Mouse (Mus musculus): ENCODE results near the gene Rasgrp3. TPM values are rescaled to one million over a fixed set of nuclear protein-coding genes. Genes with fewer than 3 reads are reported as not detected.
A peak's percentile ranks its signal among the peaks of the same experiment; 100 is the strongest.

The Rasgrp3 gene
- polyA plus RNA-seq, 1 experiment from 2014 or later = 5.3 TPM

DNA sequence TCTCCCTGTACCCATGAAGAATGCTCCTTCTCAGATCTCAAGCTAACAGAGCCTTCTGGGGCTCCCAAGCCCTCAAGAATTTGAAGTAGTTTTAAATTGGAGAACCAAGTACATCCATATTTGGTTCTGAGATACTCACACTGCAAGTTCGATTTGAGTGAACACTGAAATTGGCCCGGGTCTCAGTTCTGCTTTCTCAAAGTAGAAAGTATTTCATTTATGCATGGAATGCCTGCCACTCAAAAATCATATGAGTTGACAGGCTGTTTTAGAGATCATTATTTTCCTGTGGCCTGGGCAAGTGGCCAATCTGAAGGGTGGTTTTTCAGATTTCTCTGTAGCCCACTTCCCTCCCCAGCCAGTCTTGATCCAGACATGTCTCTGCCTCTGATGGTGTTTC is 36.7 kb downstream of the Rasgrp3 start:
- H3K4me1 ChIP-seq (ENCODE audit: control insufficient read depth, insufficient read depth, low read length) = no peaks in the 10 kb centered on the region
- H3K27me3 ChIP-seq (replicated peaks; ENCODE audit: control insufficient read depth, insufficient read depth, low read length) = no peaks in the 10 kb centered on the region
- no peak overlapping the region for H3K4me3 ChIP-seq (ENCODE audit: low read depth, low read length)
- ATAC-seq (no peak), DNase-seq (ENCODE audit: low spot score) (peak; percentile 19)
- H3K9me3 ChIP-seq (replicated peaks; ENCODE audit: control insufficient read depth, low read length) = no peaks in the 10 kb centered on the region
- 82% methylated on average over 2 of the region's 2 CpGs for WGBS
- no peaks in the 10 kb centered on the region for H3K36me3 ChIP-seq (ENCODE audit: control insufficient read depth, insufficient read depth, low read length)
- no peak overlapping the region for H3K9ac ChIP-seq (ENCODE audit: low read length)
- no peak overlapping the region for H3K27ac ChIP-seq (ENCODE audit: low read depth, low read length)
- H3K4me2 ChIP-seq (ENCODE audit: low read length) = no peak overlapping the region

DNA sequence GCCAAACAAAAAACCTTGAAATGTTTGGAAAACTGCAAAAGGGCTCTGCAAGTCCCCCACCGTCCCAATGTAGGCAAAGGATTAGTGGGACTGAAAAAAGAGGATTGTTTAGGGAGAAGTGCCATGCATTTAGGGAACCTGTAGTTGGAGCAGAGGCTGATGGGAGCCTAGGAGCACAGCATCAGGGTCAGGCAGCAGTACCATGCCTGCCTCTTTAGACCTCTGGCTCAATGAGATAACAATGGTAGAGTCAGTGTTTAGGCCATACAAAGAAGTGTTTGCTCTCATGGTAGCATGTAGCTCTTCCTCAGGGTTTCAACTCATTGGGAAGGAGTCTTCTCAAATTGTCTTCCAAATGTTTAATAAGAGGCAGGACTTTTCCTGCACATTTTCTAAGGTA is 40.3 kb downstream of the Rasgrp3 start:
- no peak for ATAC-seq
- no peak overlapping the region for H3K9ac ChIP-seq (ENCODE audit: low read length)

DNA sequence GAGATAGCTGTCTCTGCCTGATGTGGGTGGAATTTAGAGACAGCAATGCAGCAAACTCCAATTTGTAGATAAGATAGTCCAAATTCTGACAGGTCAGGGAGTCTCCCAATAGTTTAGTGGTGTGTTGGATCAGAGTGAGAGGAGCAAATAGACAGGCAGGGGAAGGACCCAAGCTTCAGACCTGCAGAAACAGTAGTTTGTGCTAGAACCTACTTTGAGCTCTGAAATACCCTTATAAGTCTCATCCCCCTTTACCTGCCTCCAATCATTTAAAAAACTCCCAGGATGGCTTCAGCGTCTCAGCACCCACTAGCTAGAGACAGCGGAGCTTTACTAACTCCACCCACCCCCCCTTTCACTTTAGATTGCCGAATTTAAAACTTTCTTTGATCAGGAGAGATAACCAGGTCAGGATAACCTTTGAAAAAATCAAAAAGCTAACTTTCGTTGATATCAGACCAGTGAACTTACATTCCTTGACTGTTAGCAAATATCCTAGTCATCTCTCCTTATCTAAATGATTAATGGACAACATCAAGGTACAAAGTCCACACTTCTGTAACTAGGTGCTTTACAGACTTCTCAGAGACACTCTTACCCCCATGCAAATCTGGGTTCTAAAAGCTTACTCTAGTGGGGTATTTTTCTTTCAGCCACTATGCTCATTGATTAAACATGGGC is 41.2 kb downstream of the Rasgrp3 start:
- DNase-seq (ENCODE audit: low spot score) (no peak), ATAC-seq (no peak)
- H3K4me1 ChIP-seq (ENCODE audit: control insufficient read depth, insufficient read depth, low read length) = no peaks in the 10 kb centered on the region
- H3K27ac ChIP-seq (ENCODE audit: low read depth, low read length) = no peak overlapping the region
- no peak overlapping the region for H3K4me2 ChIP-seq (ENCODE audit: low read length)
- no peaks in the 10 kb centered on the region for H3K36me3 ChIP-seq (ENCODE audit: control insufficient read depth, insufficient read depth, low read length)
- H3K4me3 ChIP-seq (ENCODE audit: low read depth, low read length) = no peak overlapping the region
- H3K27me3 ChIP-seq (replicated peaks; ENCODE audit: control insufficient read depth, insufficient read depth, low read length) = no peaks in the 10 kb centered on the region
- no peak overlapping the region for H3K9ac ChIP-seq (ENCODE audit: low read length)
- no peaks in the 10 kb centered on the region for H3K9me3 ChIP-seq (replicated peaks; ENCODE audit: control insufficient read depth, low read length)
- WGBS = 82% methylated on average over 4 of the region's 4 CpGs

More for the DNA sequence above, 40.3 kb downstream of the Rasgrp3 start:
- WGBS = 36% methylated on average over 1 of the region's 1 CpGs
- H3K4me3 ChIP-seq (ENCODE audit: low read depth, low read length) = no peak overlapping the region
- no peaks in the 10 kb centered on the region for H3K4me1 ChIP-seq (ENCODE audit: control insufficient read depth, insufficient read depth, low read length)
- no peak for DNase-seq (ENCODE audit: low spot score)
- H3K27ac ChIP-seq (ENCODE audit: low read depth, low read length) = no peak overlapping the region
- no peaks in the 10 kb centered on the region for H3K9me3 ChIP-seq (replicated peaks; ENCODE audit: control insufficient read depth, low read length)
- H3K4me2 ChIP-seq (ENCODE audit: low read length) = no peak overlapping the region
- no peaks in the 10 kb centered on the region for H3K36me3 ChIP-seq (ENCODE audit: control insufficient read depth, insufficient read depth, low read length)
- no peaks in the 10 kb centered on the region for H3K27me3 ChIP-seq (replicated peaks; ENCODE audit: control insufficient read depth, insufficient read depth, low read length)

DNA sequence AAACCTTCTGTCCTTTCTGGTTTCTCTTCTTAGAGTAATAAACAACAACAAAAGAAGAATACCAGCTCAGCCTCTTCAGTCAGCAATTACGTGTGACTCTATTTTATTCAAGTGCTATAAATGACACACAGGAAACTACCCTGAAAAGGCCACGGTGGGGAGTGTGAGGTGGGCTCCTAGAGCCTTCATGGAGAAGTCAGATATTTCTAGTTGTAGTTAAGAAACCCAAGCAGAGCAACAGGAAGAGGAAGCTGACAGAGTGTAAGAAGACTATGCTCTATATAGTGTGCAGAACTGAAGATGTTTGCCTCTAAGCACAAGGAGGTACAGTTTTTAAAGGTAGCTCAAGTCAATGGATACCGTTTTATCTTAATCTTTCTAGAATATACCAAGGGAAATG is 42.0 kb downstream of the Rasgrp3 start:
- ATAC-seq (no peak), DNase-seq (ENCODE audit: low spot score) (no peak)
- 78% methylated on average over 3 of the region's 3 CpGs for WGBS
- Histone ChIP-seq H3K9me3 (replicated peaks; ENCODE audit: control insufficient read depth, low read length) (no peaks in the 10 kb centered on the region), H3K4me2 (ENCODE audit: low read length) (no peak overlapping the region), H3K9ac (ENCODE audit: low read length) (no peak overlapping the region), H3K27me3 (replicated peaks; ENCODE audit: control insufficient read depth, insufficient read depth, low read length) (no peaks in the 10 kb centered on the region), H3K27ac (ENCODE audit: low read depth, low read length) (no peak overlapping the region), H3K36me3 (ENCODE audit: control insufficient read depth, insufficient read depth, low read length) (no peaks in the 10 kb centered on the region), H3K4me1 (ENCODE audit: control insufficient read depth, insufficient read depth, low read length) (no peaks in the 10 kb centered on the region), H3K4me3 (ENCODE audit: low read depth, low read length) (no peak overlapping the region)

DNA sequence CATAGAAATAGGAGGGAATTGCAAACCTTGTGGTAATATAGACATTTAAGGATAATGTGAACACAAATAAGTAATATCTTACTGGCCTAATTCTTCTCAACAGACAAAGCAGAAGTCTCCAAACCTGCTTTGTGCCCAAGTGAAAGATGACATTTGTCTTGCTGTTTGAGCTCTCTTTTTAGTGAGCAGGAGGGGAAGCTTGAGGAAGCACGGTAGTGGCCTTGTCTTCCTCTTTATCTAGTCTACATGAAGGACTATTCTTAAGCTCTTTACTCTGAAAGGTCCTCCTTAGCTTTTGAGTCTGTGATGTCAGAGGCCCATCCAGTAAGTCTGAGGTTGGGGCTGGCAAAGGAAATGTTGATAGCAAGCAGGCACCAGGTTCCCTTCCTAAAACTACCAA is 43.1 kb downstream of the Rasgrp3 start:
- H3K27ac ChIP-seq (ENCODE audit: low read depth, low read length) = no peak overlapping the region
- ATAC-seq (no peak), DNase-seq (ENCODE audit: low spot score) (no peak)
- no peaks in the 10 kb centered on the region for H3K36me3 ChIP-seq (ENCODE audit: control insufficient read depth, insufficient read depth, low read length)
- H3K27me3 ChIP-seq (replicated peaks; ENCODE audit: control insufficient read depth, insufficient read depth, low read length) = no peaks in the 10 kb centered on the region
- no peak overlapping the region for H3K4me2 ChIP-seq (ENCODE audit: low read length)
- WGBS = 75% methylated on average over 1 of the region's 1 CpGs
- no peaks in the 10 kb centered on the region for H3K4me1 ChIP-seq (ENCODE audit: control insufficient read depth, insufficient read depth, low read length)
- H3K9me3 ChIP-seq (replicated peaks; ENCODE audit: control insufficient read depth, low read length) = no peaks in the 10 kb centered on the region
- H3K4me3 ChIP-seq (ENCODE audit: low read depth, low read length) = no peak overlapping the region
- H3K9ac ChIP-seq (ENCODE audit: low read length) = no peak overlapping the region

DNA sequence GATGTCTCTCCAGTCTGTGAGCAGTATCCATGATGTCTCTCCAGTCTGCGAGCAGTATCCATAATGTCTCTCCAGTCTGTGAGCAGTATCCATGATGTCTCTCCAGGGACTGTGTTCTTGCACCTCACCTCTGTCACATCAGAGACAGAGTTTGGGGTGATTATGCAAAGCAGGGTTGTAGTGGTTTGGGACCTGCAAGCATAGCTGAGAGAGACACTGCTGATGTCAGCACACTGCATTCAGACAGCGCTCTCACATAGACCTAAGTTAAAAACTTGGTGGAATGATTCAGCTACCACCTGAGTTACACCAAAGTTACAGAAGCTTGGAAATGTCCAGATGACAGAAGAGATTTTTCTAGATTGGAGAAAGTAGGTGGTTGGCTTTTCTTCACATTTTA is 44.0 kb downstream of the Rasgrp3 start:
- Histone ChIP-seq H3K9me3 (replicated peaks; ENCODE audit: control insufficient read depth, low read length) (no peaks in the 10 kb centered on the region), H3K4me3 (ENCODE audit: low read depth, low read length) (no peak overlapping the region), H3K36me3 (ENCODE audit: control insufficient read depth, insufficient read depth, low read length) (no peaks in the 10 kb centered on the region), H3K27me3 (replicated peaks; ENCODE audit: control insufficient read depth, insufficient read depth, low read length) (no peaks in the 10 kb centered on the region), H3K9ac (ENCODE audit: low read length) (no peak overlapping the region), H3K4me2 (ENCODE audit: low read length) (no peak overlapping the region), H3K4me1 (ENCODE audit: control insufficient read depth, insufficient read depth, low read length) (no peaks in the 10 kb centered on the region), H3K27ac (ENCODE audit: low read depth, low read length) (no peak overlapping the region)
- ATAC-seq (no peak), DNase-seq (ENCODE audit: low spot score) (no peak)
- 97% methylated on average over 2 of the region's 2 CpGs for WGBS

DNA sequence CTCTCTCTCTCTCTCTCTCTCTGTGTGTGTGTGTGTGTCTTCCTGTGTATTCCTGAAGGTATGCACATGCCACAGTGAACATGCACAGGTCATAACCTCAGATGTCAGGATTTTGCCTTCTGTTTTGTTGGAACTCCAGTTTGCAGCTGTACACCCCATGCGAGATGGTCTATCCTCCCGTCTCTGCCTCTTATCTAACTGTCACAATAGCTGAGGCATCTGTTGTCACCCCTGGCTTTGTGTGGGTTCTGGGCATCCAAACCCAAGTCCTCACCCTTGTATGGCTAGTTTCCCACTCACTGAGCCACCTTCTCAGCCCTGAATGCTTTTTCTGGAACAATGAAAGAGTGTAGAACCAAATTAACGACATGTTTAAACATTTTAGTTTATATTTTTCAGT is 44.7 kb downstream of the Rasgrp3 start:
- no peak overlapping the region for H3K4me2 ChIP-seq (ENCODE audit: low read length)
- H3K9me3 ChIP-seq (replicated peaks; ENCODE audit: control insufficient read depth, low read length) = no peaks in the 10 kb centered on the region
- H3K27ac ChIP-seq (ENCODE audit: low read depth, low read length) = no peak overlapping the region
- no peaks in the 10 kb centered on the region for H3K27me3 ChIP-seq (replicated peaks; ENCODE audit: control insufficient read depth, insufficient read depth, low read length)
- H3K4me1 ChIP-seq (ENCODE audit: control insufficient read depth, insufficient read depth, low read length) = no peaks in the 10 kb centered on the region
- no peak for DNase-seq (ENCODE audit: low spot score)
- no peak overlapping the region for H3K9ac ChIP-seq (ENCODE audit: low read length)
- H3K36me3 ChIP-seq (ENCODE audit: control insufficient read depth, insufficient read depth, low read length) = no peaks in the 10 kb centered on the region
- WGBS = 82% methylated on average over 3 of the region's 3 CpGs
- no peak for ATAC-seq
- no peak overlapping the region for H3K4me3 ChIP-seq (ENCODE audit: low read depth, low read length)

DNA sequence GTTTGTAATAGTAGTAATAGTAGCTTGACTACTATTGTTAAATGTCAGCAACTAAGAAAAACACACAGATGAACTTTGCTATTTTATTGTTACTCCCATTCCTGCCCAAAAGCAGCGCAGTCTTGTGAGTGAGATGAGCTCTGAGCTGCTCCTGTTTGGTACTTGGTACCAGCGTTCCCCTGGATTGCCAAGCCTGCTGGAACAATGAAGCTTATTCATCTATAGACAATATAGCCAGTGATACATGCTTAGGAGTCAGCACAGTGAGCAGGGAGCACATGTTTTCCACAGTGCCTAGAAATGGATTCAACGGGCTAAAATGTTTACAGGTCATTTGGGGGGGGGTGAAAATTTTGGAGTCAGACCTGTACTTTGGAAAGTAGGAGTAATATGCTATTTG is 50.5 kb downstream of the Rasgrp3 start:
- Histone ChIP-seq H3K9me3 (replicated peaks; ENCODE audit: control insufficient read depth, low read length) (no peaks in the 10 kb centered on the region), H3K27me3 (replicated peaks; ENCODE audit: control insufficient read depth, insufficient read depth, low read length) (no peaks in the 10 kb centered on the region), H3K9ac (ENCODE audit: low read length) (no peak overlapping the region), H3K4me3 (ENCODE audit: low read depth, low read length) (no peak overlapping the region), H3K4me2 (ENCODE audit: low read length) (no peak overlapping the region), H3K27ac (ENCODE audit: low read depth, low read length) (no peak overlapping the region), H3K4me1 (ENCODE audit: control insufficient read depth, insufficient read depth, low read length) (no peaks in the 10 kb centered on the region), H3K36me3 (ENCODE audit: control insufficient read depth, insufficient read depth, low read length) (no peaks in the 10 kb centered on the region)
- no peak for ATAC-seq
- WGBS = 64% methylated on average over 3 of the region's 3 CpGs
- no peak for DNase-seq (ENCODE audit: low spot score)

DNA sequence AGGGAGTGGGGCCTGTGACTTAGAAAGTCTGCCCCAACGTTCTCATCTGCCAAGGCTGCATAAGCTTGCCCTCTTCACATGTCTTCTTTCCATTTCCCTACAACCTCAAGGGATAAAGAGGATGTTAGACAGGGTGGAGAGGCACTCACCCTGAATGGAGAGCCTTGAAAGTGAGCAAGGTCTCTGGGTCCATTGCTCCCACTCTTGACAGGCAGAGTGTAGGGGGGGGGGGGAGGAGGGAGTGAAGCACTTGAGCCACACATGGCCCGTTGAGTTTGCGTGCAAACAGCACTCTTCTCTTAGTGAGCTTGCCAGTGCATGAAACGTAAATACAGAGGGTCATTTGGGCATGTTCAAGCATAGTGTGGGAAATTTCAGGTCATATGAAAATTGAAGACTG is 59.5 kb downstream of the Rasgrp3 start:
- H3K4me2 ChIP-seq (ENCODE audit: low read length) = no peak overlapping the region
- no peak overlapping the region for H3K9ac ChIP-seq (ENCODE audit: low read length)
- H3K36me3 ChIP-seq (ENCODE audit: control insufficient read depth, insufficient read depth, low read length) = no peaks in the 10 kb centered on the region
- ATAC-seq (no peak), DNase-seq (ENCODE audit: low spot score) (no peak)
- H3K9me3 ChIP-seq (replicated peaks; ENCODE audit: control insufficient read depth, low read length) = no peaks in the 10 kb centered on the region
- no peak overlapping the region for H3K4me3 ChIP-seq (ENCODE audit: low read depth, low read length)
- H3K27me3 ChIP-seq (replicated peaks; ENCODE audit: control insufficient read depth, insufficient read depth, low read length) = no peaks in the 10 kb centered on the region
- H3K27ac ChIP-seq (ENCODE audit: low read depth, low read length) = no peak overlapping the region
- WGBS = 78% methylated on average over 4 of the region's 4 CpGs
- H3K4me1 ChIP-seq (ENCODE audit: control insufficient read depth, insufficient read depth, low read length) = no peaks in the 10 kb centered on the region
